Mouse (Mus musculus) bone marrow macrophage, adult 2 months (primary cell): ENCODE data around the gene Msi2. TPM values are rescaled to one million over a fixed set of nuclear protein-coding genes. Genes with fewer than 3 reads are reported as not detected.

Source experiments
- H3K27ac ChIP-seq: 2 replicates; pipeline ENCODE4 v1.5.1; 2012; ENCODE audit warnings: low read depth, low read length; ENCODE audit not compliant: insufficient read depth
- H3K4me1 ChIP-seq: 2 replicates; pipeline ENCODE4 v1.6.1; 2012; ENCODE audit warnings: low read length; ENCODE audit not compliant: control insufficient read depth, insufficient read depth
- H3K4me3 ChIP-seq: 2 replicates; pipeline ENCODE4 v1.5.1; 2012; ENCODE audit warnings: mild to moderate bottlenecking, low read length, moderate library complexity; ENCODE audit not compliant: insufficient read depth
- CTCF ChIP-seq: IDR thresholded peaks from 2 replicates; pipeline ENCODE4 v1.5.1; 2012; ENCODE audit warnings: low read depth, mild to moderate bottlenecking, low read length, moderate library complexity
- POLR2A ChIP-seq: IDR thresholded peaks from 2 replicates; pipeline ENCODE4 v1.6.1; 2012; ENCODE audit warnings: mild to moderate bottlenecking, low read depth, low read length, borderline replicate concordance
- polyA plus RNA-seq: library from polyadenylated mRNA; stranded (reverse); fragments of >200 nt; gene quantifications from 2 replicates; pipeline ENCODE4 v1.2.4, GENCODE M21; 2012; ENCODE audit not compliant: missing spikeins, insufficient read depth, insufficient read length

The Msi2 gene
- polyA plus RNA-seq, 1 experiment: 9.8 TPM

DNA sequence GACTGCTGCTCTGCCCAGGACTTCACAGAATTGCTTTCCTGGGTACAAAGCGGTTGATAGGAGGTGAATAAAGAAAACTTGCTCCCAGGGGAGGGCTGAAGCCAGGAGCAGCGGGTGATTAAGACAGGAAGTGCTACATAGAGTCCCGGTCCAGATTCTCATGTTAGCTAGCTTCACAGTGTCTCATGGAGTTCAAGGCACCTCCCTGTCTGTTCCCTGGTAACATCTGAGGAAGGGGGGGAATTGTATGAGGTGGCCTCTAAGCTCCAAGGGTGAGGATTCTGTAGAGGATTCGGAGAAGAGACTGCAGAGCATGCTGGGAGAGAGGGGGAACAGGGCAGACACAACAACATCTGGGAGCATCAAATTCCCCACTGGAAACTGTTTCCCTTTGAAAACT, 233.2 kb downstream of the Msi2 start:
- TF ChIP-seq POLR2A (no peak), CTCF (no peak)
- no peak overlapping the region for H3K27ac ChIP-seq
- no peak overlapping the region for H3K4me3 ChIP-seq
- peaks cover 3% of the 10 kb centered on the region for H3K4me1 ChIP-seq

DNA sequence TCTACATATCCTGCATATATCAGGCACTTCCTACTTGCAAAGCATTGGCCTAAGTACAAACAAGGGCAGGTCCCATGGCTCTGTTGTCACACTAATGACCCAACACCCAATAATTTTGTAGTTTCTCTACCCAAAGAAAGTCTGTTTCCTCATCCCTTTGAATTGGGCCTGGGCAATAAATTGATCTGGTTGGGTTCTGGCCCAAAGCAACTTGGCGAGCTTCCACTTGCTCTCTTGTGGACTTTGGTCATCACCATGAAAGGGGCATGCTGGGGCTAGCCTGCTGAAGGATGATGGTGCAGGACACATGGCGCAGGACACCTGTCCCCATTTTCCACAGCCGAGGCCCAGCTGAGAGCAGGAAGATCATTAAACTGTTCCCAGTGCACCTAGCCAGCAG, 234.3 kb downstream of the Msi2 start:
- Histone ChIP-seq H3K27ac (no peak overlapping the region), H3K4me3 (no peak overlapping the region), H3K4me1 (no peaks in the 10 kb centered on the region)
- TF ChIP-seq CTCF: no peak
- no peak for TF ChIP-seq POLR2A

DNA sequence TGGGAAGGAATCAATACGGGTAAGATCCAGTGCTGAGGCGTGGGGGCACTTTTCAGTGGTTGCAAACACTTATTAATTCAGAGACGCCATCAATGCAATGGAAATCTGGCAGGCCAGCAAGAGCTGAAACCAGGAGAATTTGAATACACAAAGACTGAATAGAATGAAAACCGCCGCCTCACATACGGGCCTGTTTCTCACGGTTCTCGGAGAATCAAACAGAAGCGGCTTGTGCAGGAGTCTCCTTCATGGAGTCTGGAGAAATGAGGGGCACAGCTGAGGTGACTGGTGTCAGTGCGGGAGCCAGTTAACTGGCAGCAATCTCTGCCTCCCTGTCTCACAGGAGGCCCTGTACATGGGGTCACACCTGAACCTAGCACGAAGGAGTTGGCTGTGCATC, 235.7 kb downstream of the Msi2 start:
- Histone ChIP-seq H3K4me3 (no peak overlapping the region), H3K4me1 (no peaks in the 10 kb centered on the region)
- no peak for TF ChIP-seq POLR2A

DNA sequence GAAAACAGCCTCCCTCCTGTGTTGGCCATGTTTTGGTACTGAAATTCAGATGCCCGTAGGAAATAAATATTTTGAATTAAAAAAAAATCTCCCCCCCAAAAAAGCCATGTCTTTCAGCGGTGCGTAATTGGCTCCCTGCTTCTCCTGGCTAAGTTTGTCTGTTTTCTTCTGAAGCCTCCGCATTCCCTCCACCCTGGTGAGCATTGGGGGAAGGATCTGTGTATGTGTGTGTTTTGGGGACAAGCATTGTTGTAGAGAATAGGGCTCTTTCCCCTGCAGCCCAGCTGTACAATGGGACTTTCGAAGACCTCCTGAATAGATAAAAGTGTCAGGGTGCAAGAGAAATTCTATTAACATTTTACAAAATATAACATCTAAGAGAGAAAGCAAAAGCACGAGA, 236.1 kb downstream of the Msi2 start:
- H3K27ac ChIP-seq: no peak overlapping the region
- H3K4me1 ChIP-seq: no peaks in the 10 kb centered on the region
- no peak overlapping the region for H3K4me3 ChIP-seq
- TF ChIP-seq POLR2A: no peak
- TF ChIP-seq CTCF: no peak

More for the DNA sequence above, 235.7 kb downstream of the Msi2 start:
- no peak overlapping the region for H3K27ac ChIP-seq

DNA sequence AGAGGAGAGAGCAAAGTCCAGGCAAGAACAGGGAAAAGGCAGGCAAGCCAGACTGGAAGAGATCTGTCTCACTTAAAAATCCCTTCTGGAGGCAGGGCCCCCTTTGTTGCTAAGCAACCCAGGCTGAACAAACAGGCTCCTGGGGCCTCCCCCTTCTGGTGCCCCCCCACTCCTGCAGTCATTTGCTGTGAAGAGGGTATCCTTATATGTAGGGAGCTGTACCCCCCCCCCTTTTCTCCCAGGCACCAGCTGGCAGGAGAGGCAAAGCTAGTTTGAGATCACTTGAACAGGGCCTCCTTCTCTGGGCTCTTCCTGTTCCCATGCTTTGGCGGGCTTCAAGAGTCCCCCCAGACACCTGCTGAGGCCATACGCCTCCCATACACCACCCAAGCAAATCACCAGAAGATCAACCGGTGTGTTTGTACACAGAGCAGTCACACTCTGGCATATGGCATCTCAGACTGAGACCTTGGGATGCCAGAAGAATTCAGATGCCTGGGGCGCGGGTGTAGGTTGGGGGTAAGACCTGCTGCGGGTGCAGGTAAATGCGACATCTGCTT, 236.6 kb downstream of the Msi2 start:
- no peak overlapping the region for H3K27ac ChIP-seq
- TF ChIP-seq POLR2A (no peak), CTCF (no peak)
- H3K4me3 ChIP-seq: no peak overlapping the region
- no peaks in the 10 kb centered on the region for H3K4me1 ChIP-seq

- H3K4me3 ChIP-seq: no peak overlapping the region
- H3K27ac ChIP-seq: no peak overlapping the region
- H3K4me1 ChIP-seq: no peaks in the 10 kb centered on the region
- TF ChIP-seq POLR2A (no peak), CTCF (no peak)
These were observed 237.2 kb downstream of the Msi2 start for GRCm38 (mm10) chr11:88481092-88481601.

GRCm38 (mm10) chr11:88479498-88479897, 238.8 kb downstream of the Msi2 start:
- TF ChIP-seq CTCF (no peak), POLR2A (no peak)
- Histone ChIP-seq H3K27ac (no peak overlapping the region), H3K4me1 (no peaks in the 10 kb centered on the region), H3K4me3 (no peak overlapping the region)

DNA sequence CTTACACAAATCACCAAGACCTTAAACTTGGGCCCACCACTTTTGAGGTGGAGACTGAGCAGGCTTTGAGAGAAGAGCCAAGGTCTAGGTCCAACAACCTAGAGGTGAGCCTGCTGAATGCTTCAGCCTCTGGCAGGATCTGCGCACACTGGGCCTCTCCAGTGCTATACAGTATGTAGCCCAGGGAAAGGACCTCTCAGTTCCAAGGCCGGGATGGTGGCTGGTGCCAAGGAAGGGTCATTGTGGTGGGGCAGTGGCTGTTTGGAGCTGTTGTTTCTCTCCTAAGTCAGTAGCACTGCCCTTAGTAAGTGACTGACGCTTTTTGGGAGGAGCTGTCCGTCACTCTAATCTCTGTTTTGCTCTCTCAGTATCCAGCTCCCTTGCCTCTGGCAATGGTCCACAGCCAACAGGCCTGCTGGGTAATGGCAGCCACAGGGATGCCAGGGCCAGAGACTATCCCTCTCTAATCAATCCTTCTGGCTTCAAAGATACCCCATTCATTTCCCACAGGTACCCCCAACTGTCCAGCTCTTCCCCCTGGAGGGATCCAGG, 243.3 kb downstream of the Msi2 start:
- no peak overlapping the region for H3K4me3 ChIP-seq
- H3K27ac ChIP-seq: no peak overlapping the region
- TF ChIP-seq CTCF: no peak
- no peak for TF ChIP-seq POLR2A
- no peaks in the 10 kb centered on the region for H3K4me1 ChIP-seq

GRCm38 (mm10) chr11:88472731-88473130, 245.6 kb downstream of the Msi2 start:
- Histone ChIP-seq H3K4me1 (peaks cover 7% of the 10 kb centered on the region), H3K4me3 (no peak overlapping the region), H3K27ac (no peak overlapping the region)
- TF ChIP-seq POLR2A (no peak), CTCF (no peak)

DNA sequence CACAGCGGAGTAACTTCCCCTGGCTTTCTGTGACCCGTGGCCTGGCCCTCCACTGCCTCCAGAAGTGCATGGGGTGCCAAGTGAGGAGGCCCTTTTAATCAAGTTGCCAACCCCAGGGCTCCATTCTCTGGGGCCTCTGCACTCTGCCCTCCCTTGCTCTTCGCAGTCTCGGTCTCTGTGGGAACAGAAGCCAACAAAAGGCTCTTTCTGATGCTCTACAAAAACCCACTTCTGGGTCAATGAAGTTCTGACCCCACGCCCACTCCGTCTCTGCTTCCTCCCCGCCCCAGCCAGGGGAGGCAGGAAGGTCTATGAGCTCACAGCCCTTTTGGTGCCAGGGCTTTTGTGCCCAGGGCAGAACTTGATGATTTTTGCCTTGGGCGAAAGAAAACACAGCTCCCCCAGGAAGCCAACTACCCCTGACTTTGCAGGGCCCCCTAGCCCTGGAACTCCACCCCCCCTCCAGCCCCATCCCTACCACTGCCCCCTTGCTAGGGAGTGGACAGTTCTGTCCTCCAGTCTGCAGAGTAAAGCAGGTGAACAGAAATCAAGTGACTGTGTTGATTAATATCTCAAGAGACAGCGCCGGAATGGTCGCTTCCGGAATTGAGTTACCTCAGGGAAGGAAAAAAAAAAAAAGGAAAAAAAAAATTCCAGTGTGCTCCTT, 246.2 kb downstream of the Msi2 start:
- Histone ChIP-seq H3K4me3 (no peak overlapping the region), H3K4me1 (peaks cover 12% of the 10 kb centered on the region), H3K27ac (no peak overlapping the region)
- TF ChIP-seq CTCF: no peak
- TF ChIP-seq POLR2A: no peak
